Mouse (Mus musculus) layer of hippocampus, postnatal 25 days (tissue): Measurements from ENCODE around the gene Purb. TPM values are rescaled to one million over a fixed set of nuclear protein-coding genes. Genes with fewer than 3 reads are reported as not detected.

Source experiments
- DNase-seq, 2 experiments: peaks; one replicate each; pipeline ENCODE4 v3.0.0; 2022; ENCODE audit warnings: mixed read lengths in 2 of 2, low spot score in 1 of 2; ENCODE audit errors: extremely low spot score in 1 of 2
- total RNA-seq, 2 experiments: library from RNA; stranded (reverse); gene quantifications; 2 replicates each; pipeline ENCODE4 v1.2.3; 2021

Purb gene
- 100 to 1,000 TPM; 253 to 270 TPM for total RNA-seq

DNA sequence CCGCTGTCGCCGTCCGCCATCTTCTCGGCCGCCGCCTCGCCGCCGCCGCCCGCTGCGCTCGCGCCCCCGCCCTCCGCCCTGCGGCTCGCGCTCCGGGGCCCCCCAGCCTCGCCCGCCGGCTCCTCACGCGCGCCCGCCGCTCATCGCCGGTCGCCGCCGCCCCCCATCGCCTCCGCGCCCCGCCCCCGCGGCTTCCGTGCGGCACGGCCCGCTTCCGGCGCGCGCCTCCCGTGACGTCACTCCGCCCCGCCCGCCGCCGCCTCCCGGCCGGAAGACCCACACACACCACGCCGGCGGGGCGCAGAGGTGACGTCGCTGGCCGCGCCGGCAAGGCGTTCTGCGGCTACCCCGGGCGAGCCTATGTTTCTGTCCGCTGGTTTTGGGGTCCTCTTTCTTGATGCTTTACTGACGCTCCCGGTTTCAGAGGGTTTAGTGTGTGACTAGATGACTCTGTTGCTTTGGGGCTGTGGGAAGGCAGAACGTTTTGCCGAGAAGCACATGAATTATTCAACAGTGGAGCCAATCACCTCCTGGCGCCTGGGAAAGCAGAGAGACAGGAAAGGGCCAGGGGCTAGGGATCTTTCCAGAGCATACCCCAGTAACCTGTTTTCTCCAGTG lies at the start of gene Purb:
TSS of gene Purb (minus strand) at position 51 of the 618 bp plus-strand sequence.
- peak; percentile 92 for DNase-seq

GRCm38 (mm10) chr11:6525241-6525640 lies 49.5 kb upstream of the Purb start:
- no peak for DNase-seq

DNA sequence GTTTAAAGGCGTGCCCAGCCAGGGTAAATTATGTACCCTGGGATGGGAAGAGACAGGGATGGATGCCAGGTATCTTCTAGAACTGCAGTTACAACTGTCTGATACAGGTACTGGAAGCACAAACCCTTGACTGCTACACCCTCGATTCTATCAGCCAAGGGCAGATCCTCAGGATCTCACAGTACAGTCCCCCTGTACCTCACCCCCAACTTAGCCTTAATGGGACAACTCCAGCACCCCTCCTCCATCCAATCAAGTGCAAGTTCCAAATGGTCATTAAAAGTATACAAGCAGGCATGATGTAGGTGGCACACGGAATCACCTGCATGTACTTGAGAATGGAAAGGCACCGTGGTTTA lies 49.1 kb upstream of the Purb start:
- DNase-seq, result no peak

DNA sequence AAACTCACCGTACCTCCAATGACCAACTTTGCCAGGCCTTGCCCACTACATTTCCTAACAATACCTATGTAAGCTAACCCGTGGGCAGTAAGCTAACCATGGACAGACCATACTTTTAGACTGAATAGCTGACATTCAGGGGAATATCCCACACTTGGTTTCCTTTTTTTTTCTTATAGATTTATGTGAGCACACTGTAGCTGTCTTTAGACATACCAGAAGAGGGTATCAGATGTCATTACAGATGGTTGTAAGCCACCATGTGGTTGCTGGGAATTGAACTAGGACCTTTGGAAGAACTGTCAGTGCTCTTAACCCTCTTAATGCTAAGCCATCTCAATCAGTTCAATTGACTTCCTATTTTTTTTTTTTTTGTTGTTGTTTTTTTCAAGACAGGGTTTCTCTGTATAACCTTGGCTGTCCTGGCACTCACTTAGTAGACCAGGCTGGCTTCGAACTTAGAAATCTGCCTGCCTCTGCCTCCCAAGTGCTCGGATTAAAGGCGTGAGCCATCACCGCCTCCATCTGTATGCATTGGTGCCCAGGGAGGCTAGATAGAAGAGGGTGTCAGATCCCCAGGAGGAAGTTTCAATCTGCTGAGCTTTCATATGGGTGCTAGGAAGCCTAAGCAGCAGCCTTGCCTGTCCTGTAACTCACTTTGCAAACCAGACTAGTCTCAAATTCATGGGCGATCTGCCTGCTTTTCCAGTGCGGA lies 48.6 kb upstream of the Purb start:
- no peak for DNase-seq

GRCm38 (mm10) chr11:6523662-6524088 lies 48.0 kb upstream of the Purb start:
- DNase-seq, result no peak

GRCm38 (mm10) chr11:6522782-6523525 lies 47.2 kb upstream of the Purb start:
- DNase-seq, result no peak

- DNase-seq, result no peak
Measured at GRCm38 (mm10) chr11:6520507-6521173, 44.9 kb upstream of the Purb start, which contains the start of gene Myo1g. TSS of gene Myo1g (minus strand) at chr11:6520965.

- no peak for DNase-seq
Measured at GRCm38 (mm10) chr11:6519491-6520033, 43.8 kb upstream of the Purb start.

- no peak for DNase-seq
Measured at GRCm38 (mm10) chr11:6514837-6515236, 39.1 kb upstream of the Purb start.

DNA sequence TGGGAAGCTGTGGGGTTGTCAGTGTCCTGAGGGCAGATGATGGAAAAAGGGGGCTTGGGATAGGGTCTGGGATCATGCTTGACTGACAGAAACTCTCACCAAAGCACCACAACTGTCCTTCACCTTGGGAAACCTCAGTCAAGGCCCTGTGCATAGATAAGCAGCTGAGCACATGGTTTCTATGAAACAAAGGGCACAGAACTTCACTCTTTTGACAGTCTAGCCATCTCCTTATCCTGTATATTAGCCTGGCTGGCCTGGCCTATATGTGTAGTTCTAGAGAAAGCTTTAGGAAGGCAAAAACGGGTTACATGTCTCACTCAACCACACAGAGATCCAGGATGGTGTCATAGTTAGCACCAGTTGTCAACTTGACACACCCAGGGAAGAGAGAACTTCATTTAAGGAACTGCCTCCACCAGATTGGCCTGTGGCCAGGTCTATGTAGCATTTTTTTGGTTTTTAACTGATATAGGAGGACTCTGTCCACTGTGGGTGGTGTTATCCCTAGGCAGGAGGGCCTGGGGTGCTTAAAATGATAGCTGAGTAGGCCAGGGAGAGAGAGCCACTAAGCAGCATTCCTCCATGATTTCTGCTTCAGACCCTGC lies 32.7 kb upstream of the Purb start:
- no peak for DNase-seq

GRCm38 (mm10) chr11:6506516-6506915 lies 30.8 kb upstream of the Purb start:
- DNase-seq, result no peak

GRCm38 (mm10) chr11:6504689-6505088 lies 29.0 kb upstream of the Purb start:
- DNase-seq, result no peak

- DNase-seq, result no peak
Measured at GRCm38 (mm10) chr11:6504226-6504625, 28.5 kb upstream of the Purb start.

DNA sequence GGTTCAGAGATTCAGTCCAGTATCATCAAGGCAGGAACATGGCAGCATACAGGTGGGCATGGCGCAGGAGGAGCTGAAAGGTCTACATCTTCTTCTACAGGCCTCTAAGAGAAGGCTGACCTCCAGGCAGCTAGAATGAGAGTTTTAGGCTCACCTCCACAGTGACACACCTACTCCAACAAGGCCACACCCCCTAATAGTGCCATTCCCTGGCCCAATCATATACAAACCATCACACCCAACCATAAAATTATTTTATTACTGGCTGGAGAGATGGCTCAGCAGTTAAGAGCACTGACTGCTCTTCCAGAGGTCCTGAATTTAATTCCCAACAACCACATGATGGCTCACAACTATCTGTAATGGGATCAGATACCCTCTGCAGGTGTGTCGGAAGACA lies 26.8 kb upstream of the Purb start:
- DNase-seq, result no peak

DNA sequence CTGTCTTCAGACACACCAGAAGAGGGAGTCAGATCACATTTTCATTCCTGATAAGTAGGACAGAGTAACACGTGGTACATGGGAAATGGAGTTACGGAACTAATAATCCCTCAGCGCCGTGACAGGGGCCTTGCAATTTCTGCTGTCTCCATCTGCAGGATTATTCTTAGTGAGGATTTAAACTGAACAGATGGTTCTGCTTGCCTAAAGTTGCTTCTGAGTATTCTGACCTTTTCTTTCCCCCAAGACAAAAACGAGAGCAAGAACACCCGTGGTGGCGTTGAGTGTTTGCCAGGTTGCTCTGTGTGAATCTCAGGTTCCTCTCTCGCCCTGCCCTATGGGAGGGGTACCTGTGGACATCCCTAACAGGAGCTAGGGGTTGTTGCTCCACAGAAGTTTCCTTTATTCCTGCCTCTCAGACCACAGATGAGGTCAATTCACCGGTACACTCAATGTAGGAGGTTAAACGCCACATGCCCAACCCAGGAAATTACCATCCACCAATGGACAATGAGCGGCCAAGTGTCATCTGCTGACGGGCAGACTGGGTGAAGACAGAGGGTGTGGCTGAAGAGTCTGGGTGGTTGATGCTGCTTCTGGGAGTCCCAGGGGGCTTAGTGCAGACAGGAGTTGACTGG lies 21.7 kb upstream of the Purb start:
- DNase-seq, result no peak

GRCm38 (mm10) chr11:6489691-6490503 lies 14.2 kb upstream of the Purb start:
- DNase-seq, result peak in 1 of 2 experiments; percentile 16

DNA sequence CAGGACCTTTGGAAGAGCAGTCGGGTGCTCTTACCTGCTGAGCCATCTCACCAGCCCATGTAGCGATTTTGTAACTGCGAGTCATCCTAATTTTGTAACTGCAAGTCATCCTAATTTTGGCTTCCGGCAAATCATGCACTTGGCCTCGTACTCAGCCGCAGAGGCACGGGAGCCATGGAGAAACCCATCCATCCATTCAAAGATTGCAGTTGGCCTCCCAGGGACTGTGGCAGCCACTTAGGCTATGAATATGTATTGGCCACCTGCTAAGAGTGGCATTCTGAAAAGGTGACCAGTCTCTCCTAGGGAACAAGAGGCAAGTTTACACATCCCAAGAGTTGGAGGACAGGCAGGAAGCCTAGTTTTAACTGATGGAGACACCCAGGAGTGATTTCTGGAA lies 13.5 kb upstream of the Purb start:
- DNase-seq, result no peak

DNA sequence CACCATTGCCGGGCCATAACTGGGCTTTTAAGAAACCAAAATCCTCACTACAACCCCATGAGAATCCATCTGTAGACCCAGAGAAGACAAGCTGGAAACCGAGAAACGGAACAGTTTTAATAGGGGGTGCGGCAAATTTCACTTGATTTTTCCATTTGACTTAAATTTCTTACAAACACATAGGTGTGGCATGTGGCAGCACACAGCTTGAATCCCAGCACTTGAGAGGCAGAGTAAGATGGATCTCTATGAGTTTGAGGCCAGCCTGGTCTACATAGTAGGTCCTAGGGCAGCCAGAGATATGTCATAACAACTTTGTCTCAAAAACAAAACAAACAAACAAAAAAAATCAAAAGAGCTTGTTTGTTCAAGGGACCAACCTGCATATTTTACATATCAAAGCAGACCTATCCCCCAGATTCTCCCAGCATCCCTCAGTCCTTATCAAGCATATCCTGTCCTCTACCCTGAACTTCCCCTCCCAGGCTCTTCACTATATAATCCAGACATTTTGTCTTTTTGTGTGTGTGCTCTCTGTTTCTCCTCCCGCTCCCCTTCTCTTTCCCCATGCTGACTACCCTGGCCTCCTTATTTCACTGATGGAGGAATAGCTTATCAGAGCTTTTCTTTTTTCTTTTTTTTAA lies 12.4 kb upstream of the Purb start:
- DNase-seq, result no peak
